Mouse (Mus musculus) kidney, postnatal 36 days (tissue): ENCODE measurements around the gene Ap5z1.

Experiments used
- DNase-seq, 2 experiments: peaks; one replicate each; pipeline ENCODE4 v3.0.0; 2021 to 2022; ENCODE audit warnings: mixed read lengths in 2 of 2

The Ap5z1 gene

GRCm38 (mm10) chr5:142463461-142464454 is at the start of gene Ap5z1:
Gene Ap5z1, plus strand, starts transcription at chr5:142463944.
- DNase-seq, result peak; percentile 97

- DNase-seq, result no peak
These were observed 48.3 kb upstream of the Ap5z1 start for GRCm38 (mm10) chr5:142415401-142415800.

- no peak for DNase-seq
These were observed 47.5 kb upstream of the Ap5z1 start for GRCm38 (mm10) chr5:142416070-142416775.

- peak in 1 of 2 experiments; percentile 61 for DNase-seq
These were observed 46.6 kb upstream of the Ap5z1 start for GRCm38 (mm10) chr5:142417104-142417503.

GRCm38 (mm10) chr5:142417876-142418275 is 45.9 kb upstream of the Ap5z1 start:
- DNase-seq, result peak; percentile 59 to 60

GRCm38 (mm10) chr5:142418419-142418818 is 45.3 kb upstream of the Ap5z1 start:
- DNase-seq, result no peak

GRCm38 (mm10) chr5:142420317-142420716 is 43.4 kb upstream of the Ap5z1 start:
- DNase-seq, result no peak

- peak in 1 of 2 experiments; percentile 61 for DNase-seq
These were observed 42.8 kb upstream of the Ap5z1 start for GRCm38 (mm10) chr5:142420920-142421319.

GRCm38 (mm10) chr5:142421886-142422285 is 41.9 kb upstream of the Ap5z1 start:
- peak in 1 of 2 experiments; percentile 46 for DNase-seq

- no peak for DNase-seq
These were observed 40.6 kb upstream of the Ap5z1 start for GRCm38 (mm10) chr5:142423141-142423540.

GRCm38 (mm10) chr5:142423701-142424100 is 40.0 kb upstream of the Ap5z1 start:
- DNase-seq, result no peak

- peak; percentile 78 for DNase-seq
These were observed 39.0 kb upstream of the Ap5z1 start for GRCm38 (mm10) chr5:142424627-142425349.

- DNase-seq, result no peak
These were observed 37.3 kb upstream of the Ap5z1 start for GRCm38 (mm10) chr5:142426476-142426875.

- DNase-seq, result no peak
These were observed 35.9 kb upstream of the Ap5z1 start for GRCm38 (mm10) chr5:142427876-142428275.

- no peak for DNase-seq
These were observed 35.1 kb upstream of the Ap5z1 start for GRCm38 (mm10) chr5:142428691-142429090.

GRCm38 (mm10) chr5:142431029-142431428 is 32.7 kb upstream of the Ap5z1 start:
- no peak for DNase-seq

- DNase-seq, result peak; percentile 49 to 50
These were observed 31.8 kb upstream of the Ap5z1 start for GRCm38 (mm10) chr5:142431811-142432434.

GRCm38 (mm10) chr5:142432695-142433094 is 31.0 kb upstream of the Ap5z1 start:
- DNase-seq, result no peak

GRCm38 (mm10) chr5:142434052-142434451 is 29.7 kb upstream of the Ap5z1 start:
- DNase-seq, result no peak

GRCm38 (mm10) chr5:142435736-142436135 is 28.0 kb upstream of the Ap5z1 start:
- no peak for DNase-seq

GRCm38 (mm10) chr5:142438380-142438938 is 25.3 kb upstream of the Ap5z1 start:
- no peak for DNase-seq

- peak in 1 of 2 experiments; percentile 69 for DNase-seq
These were observed 23.8 kb upstream of the Ap5z1 start for GRCm38 (mm10) chr5:142439911-142440432.
